Mouse (Mus musculus): ENCODE results near the gene Fuca2.

GRCm38 (mm10) chr10:13466925-13467324, 32.4 kb upstream of the Fuca2 start:
- no peak for TF ChIP-seq CTCF (IDR thresholded peaks at IDR 0.05; ENCODE audit: insufficient read depth, low read length)
- no peak for TF ChIP-seq POLR2A (IDR thresholded peaks at IDR 0.05; ENCODE audit: borderline replicate concordance, extremely low read depth, low read depth, low read length)
